Mouse (Mus musculus) heart, postnatal 0 days (tissue): ENCODE data around the gene Cmtm2a.

ENCODE experiments used
- CTCF ChIP-seq: IDR thresholded peaks from 2 replicates; pipeline ENCODE4 v1.5.1; 2016; ENCODE audit warnings: antibody characterized with exemption, control low read depth, low read depth
- EP300 ChIP-seq: IDR thresholded peaks from 2 replicates; pipeline ENCODE4 v1.6.1; 2016; ENCODE audit warnings: antibody characterized with exemption, low read depth

DNA sequence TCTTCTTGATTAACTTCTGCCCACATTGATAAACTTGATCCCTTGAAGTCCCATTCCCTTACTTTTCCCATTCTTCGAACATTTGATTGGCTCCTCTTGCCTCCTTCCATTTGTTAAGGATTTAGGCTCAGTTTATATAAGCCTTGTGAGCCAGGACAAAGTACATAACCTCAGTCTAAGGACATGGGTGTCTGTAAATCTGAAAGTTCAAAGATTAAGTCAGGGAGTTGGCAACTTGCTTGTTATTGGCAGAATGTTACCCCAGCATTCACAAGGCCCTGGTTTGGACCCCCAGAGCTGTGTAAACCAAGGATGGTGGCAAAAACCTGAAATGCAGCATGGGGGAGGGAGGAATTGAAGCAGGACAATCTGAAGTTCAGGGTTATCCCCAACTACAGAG, 1.4 kb upstream of the Cmtm2a start:
- no peak for TF ChIP-seq CTCF
- no peak for TF ChIP-seq EP300
